Mouse (Mus musculus) thymus, postnatal 36 days (tissue): ENCODE data around the gene Doc2a.

Experiments
- DNase-seq, 2 experiments: peaks; one replicate each; pipeline ENCODE4 v3.0.0; 2022; ENCODE audit warnings: mixed read lengths in 2 of 2

Gene Doc2a

GRCm38 (mm10) chr7:126847116-126847420 is at the start of gene Doc2a:
Doc2a (plus strand) TSS chr7:126847416.
- no peak for DNase-seq

- DNase-seq, result no peak
These were observed 48.8 kb upstream of the Doc2a start for GRCm38 (mm10) chr7:126798127-126799049.

GRCm38 (mm10) chr7:126799050-126799467 is 48.2 kb upstream of the Doc2a start:
- peak; percentile 97 for DNase-seq

- no peak for DNase-seq
These were observed 47.5 kb upstream of the Doc2a start for GRCm38 (mm10) chr7:126799468-126800268.

GRCm38 (mm10) chr7:126800269-126801056 is 46.8 kb upstream of the Doc2a start:
- no peak for DNase-seq

- no peak for DNase-seq
These were observed 46.2 kb upstream of the Doc2a start for GRCm38 (mm10) chr7:126801057-126801422.

- no peak for DNase-seq
These were observed 44.9 kb upstream of the Doc2a start for GRCm38 (mm10) chr7:126802134-126802889.

GRCm38 (mm10) chr7:126803181-126803580 is 44.0 kb upstream of the Doc2a start:
- no peak for DNase-seq

- no peak for DNase-seq
These were observed 43.5 kb upstream of the Doc2a start for GRCm38 (mm10) chr7:126803751-126804150.

GRCm38 (mm10) chr7:126806956-126807355 is 40.3 kb upstream of the Doc2a start:
- DNase-seq, result no peak

- DNase-seq, result no peak
These were observed 39.8 kb upstream of the Doc2a start for GRCm38 (mm10) chr7:126807405-126807804.

- DNase-seq, result peak; percentile 52 to 60
These were observed 38.3 kb upstream of the Doc2a start for GRCm38 (mm10) chr7:126808703-126809455.

- DNase-seq, result no peak
These were observed 37.4 kb upstream of the Doc2a start for GRCm38 (mm10) chr7:126809723-126810369.

GRCm38 (mm10) chr7:126815726-126816222 is 31.4 kb upstream of the Doc2a start:
- DNase-seq, result no peak

GRCm38 (mm10) chr7:126816494-126816893 is 30.7 kb upstream of the Doc2a start:
- no peak for DNase-seq

GRCm38 (mm10) chr7:126817595-126817994 is 29.6 kb upstream of the Doc2a start:
- DNase-seq, result no peak

- no peak for DNase-seq
These were observed 28.4 kb upstream of the Doc2a start for GRCm38 (mm10) chr7:126818818-126819217.

GRCm38 (mm10) chr7:126821835-126822511 is 25.2 kb upstream of the Doc2a start:
- DNase-seq, result peak; percentile 68 to 73

GRCm38 (mm10) chr7:126822741-126823140 is 24.5 kb upstream of the Doc2a start:
- DNase-seq, result no peak

GRCm38 (mm10) chr7:126823202-126823711 is 24.0 kb upstream of the Doc2a start:
- no peak for DNase-seq
